Mouse (Mus musculus): Measurements from ENCODE around the gene Des. TPM values are rescaled to one million over a fixed set of nuclear protein-coding genes. Genes with fewer than 3 reads are reported as not detected.

Des gene
- polyA plus RNA-seq, 1 experiment = 2,193 TPM

- H3K27me3 ChIP-seq (ENCODE audit: control insufficient read depth, insufficient read depth, insufficient read length) = no peaks in the 10 kb centered on the region
- H3K4me2 ChIP-seq (ENCODE audit: low read depth) = peak overlapping the region; percentile 24
- H3K4me3 ChIP-seq = no peak overlapping the region
Measured at GRCm38 (mm10) chr1:75385142-75385730, 25.1 kb downstream of the Des start.

GRCm38 (mm10) chr1:75386149-75386548 lies 26.0 kb downstream of the Des start:
- Histone ChIP-seq H3K4me2 (ENCODE audit: low read depth) (peak overlapping the region; percentile 38), H3K27me3 (ENCODE audit: control insufficient read depth, insufficient read depth, insufficient read length) (no peaks in the 10 kb centered on the region), H3K36me3 (ENCODE audit: control insufficient read depth, insufficient read depth) (peaks cover 11% of the 10 kb centered on the region), H3K4me3 (no peak overlapping the region), H3ac (ENCODE audit: control insufficient read depth, insufficient read length) (no peak overlapping the region), H3K79me2 (ENCODE audit: control insufficient read depth, insufficient read depth) (peaks cover 10% of the 10 kb centered on the region)
- TF ChIP-seq CEBPB (IDR thresholded peaks at IDR 0.05; ENCODE audit: insufficient read depth, poor library complexity, severe bottlenecking) (no peak), SRF (IDR thresholded peaks at IDR 0.05; ENCODE audit: control insufficient read depth, insufficient read length, low read depth) (no peak), MYOG (IDR thresholded peaks at IDR 0.05; ENCODE audit: control insufficient read depth in 1 of 3, insufficient read depth in 1 of 3, insufficient read length in 2 of 3, low read depth in 2 of 3) (no peak), POLR2AphosphoS2 (IDR thresholded peaks at IDR 0.05; ENCODE audit: insufficient read length, low read depth) (no peak), E2F4 (IDR thresholded peaks at IDR 0.05; ENCODE audit: insufficient read depth) (no peak), TCF3 (IDR thresholded peaks at IDR 0.05; ENCODE audit: insufficient read length, low read depth) (no peak), REST (IDR thresholded peaks at IDR 0.05; ENCODE audit: insufficient read depth, insufficient read length) (no peak), MAX (IDR thresholded peaks at IDR 0.05; ENCODE audit: low read depth) (no peak), USF1 (IDR thresholded peaks at IDR 0.05; ENCODE audit: low read depth) (no peak), MYOD1 (IDR thresholded peaks at IDR 0.05; ENCODE audit: control insufficient read depth in 1 of 3, insufficient read length in 2 of 3, low read depth in 2 of 3) (no peak), POLR2A (IDR thresholded peaks at IDR 0.05; ENCODE audit: insufficient read length, low read depth) (no peak), TCF12 (IDR thresholded peaks at IDR 0.05; ENCODE audit: insufficient read depth, poor library complexity, severe bottlenecking) (no peak)

More at GRCm38 (mm10) chr1:75385142-75385730, 25.1 kb downstream of the Des start:
- Histone ChIP-seq H3ac (ENCODE audit: control insufficient read depth, insufficient read length) (no peak overlapping the region), H3K36me3 (ENCODE audit: control insufficient read depth, insufficient read depth) (peaks cover 11% of the 10 kb centered on the region), H3K79me2 (ENCODE audit: control insufficient read depth, insufficient read depth) (peaks cover 10% of the 10 kb centered on the region)
- peak; percentile 3 for TF ChIP-seq TCF12 (IDR thresholded peaks at IDR 0.05; ENCODE audit: insufficient read depth, poor library complexity, severe bottlenecking)
- peak; percentile 31 for TF ChIP-seq POLR2AphosphoS2 (IDR thresholded peaks at IDR 0.05; ENCODE audit: insufficient read length, low read depth)
- TF ChIP-seq REST (IDR thresholded peaks at IDR 0.05; ENCODE audit: insufficient read depth, insufficient read length) = no peak
- TF ChIP-seq MYOD1 (IDR thresholded peaks at IDR 0.05; ENCODE audit: control insufficient read depth in 1 of 3, insufficient read length in 2 of 3, low read depth in 2 of 3) = peak in 1 of 3 experiments; percentile 25
- peak in 2 of 3 experiments; percentile 25 to 66 for TF ChIP-seq MYOG (IDR thresholded peaks at IDR 0.05; ENCODE audit: control insufficient read depth in 1 of 3, insufficient read depth in 1 of 3, insufficient read length in 2 of 3, low read depth in 2 of 3)
- no peak for TF ChIP-seq MAX (IDR thresholded peaks at IDR 0.05; ENCODE audit: low read depth)
- TF ChIP-seq CEBPB (IDR thresholded peaks at IDR 0.05; ENCODE audit: insufficient read depth, poor library complexity, severe bottlenecking) = no peak

DNA sequence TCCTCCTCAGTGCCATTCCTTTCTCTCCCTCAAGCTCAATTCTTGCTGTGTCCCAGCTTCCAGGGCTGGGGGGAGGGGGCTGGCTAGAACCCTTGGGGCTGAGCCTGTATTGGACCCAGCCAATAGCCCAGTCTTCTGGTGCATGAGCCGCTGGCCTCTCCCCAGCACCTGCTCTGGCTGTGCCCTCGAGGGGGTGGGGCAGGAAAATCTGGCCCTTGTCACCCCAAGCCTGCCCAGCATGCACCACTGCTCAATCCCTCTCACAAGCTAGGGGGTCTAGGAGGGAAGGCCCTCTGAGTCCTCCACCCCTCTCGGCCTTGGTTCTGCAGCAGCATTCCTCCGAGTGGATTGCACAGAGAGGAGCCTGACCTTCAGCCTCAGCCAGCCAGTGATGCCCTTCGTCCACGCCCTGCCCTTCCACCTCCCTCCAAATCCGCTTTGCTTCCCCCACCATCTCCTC lies 27.4 kb downstream of the Des start:
- H3K4me2 ChIP-seq (ENCODE audit: low read depth) = no peak overlapping the region
- H3K27me3 ChIP-seq (ENCODE audit: control insufficient read depth, insufficient read depth, insufficient read length) = no peaks in the 10 kb centered on the region
- H3K36me3 ChIP-seq (ENCODE audit: control insufficient read depth, insufficient read depth) = peaks cover 11% of the 10 kb centered on the region
- no peak overlapping the region for H3K4me3 ChIP-seq
- peaks cover 10% of the 10 kb centered on the region for H3K79me2 ChIP-seq (ENCODE audit: control insufficient read depth, insufficient read depth)
- no peak overlapping the region for H3ac ChIP-seq (ENCODE audit: control insufficient read depth, insufficient read length)
- peak; percentile 8 for TF ChIP-seq POLR2A (IDR thresholded peaks at IDR 0.05; ENCODE audit: insufficient read length, low read depth)
- TF ChIP-seq CEBPB (IDR thresholded peaks at IDR 0.05; ENCODE audit: insufficient read depth, poor library complexity, severe bottlenecking) = no peak
- TF ChIP-seq MYOD1 (IDR thresholded peaks at IDR 0.05; ENCODE audit: control insufficient read depth in 1 of 3, insufficient read length in 2 of 3, low read depth in 2 of 3) = peak in 1 of 3 experiments; percentile 59
- TF ChIP-seq MYOG (IDR thresholded peaks at IDR 0.05; ENCODE audit: control insufficient read depth in 1 of 3, insufficient read depth in 1 of 3, insufficient read length in 2 of 3, low read depth in 2 of 3) = peak in 1 of 3 experiments; percentile 63

DNA sequence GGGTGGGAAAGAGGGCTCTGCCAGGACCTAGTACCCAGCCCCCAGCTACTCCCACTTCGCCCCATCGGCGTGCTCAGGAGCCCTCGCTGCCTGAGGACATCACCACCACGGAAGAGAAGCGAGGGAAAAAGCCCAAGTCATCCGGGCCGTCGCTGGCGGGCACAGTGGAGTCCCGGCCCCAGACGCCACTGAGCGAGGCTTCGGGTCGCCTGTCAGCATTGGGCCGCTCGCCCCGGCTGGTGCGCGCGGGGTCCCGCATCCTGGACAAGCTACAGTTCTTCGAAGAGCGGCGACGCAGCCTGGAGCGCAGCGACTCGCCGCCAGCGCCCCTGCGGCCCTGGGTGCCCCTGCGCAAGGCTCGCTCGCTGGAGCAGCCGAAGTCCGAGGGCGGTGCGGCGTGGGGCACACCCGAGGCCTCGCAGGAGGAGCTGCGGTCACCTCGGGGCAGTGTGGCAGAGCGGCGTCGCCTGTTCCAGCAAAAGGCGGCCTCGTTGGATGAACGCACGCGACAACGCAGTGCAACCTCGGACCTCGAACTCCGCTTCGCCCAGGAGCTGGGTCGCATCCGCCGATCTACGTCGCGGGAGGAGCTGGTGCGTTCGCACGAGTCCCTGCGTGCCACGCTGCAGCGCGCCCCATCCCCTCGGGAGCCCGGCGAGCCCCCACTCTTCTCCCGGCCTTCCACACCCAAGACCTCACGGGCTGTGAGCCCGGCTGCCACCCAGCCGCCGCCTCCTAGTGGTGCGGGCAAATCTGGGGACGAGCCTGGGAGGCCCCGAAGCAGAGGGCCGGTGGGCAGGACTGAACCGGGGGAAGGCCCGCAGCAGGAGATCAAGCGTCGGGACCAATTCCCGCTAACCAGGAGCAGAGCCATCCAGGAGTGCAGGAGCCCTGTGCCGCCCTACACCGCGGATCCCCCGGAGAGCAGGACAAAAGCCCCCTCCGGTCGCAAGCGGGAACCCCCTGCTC lies 28.1 kb downstream of the Des start:
- Histone ChIP-seq H3ac (ENCODE audit: control insufficient read depth, insufficient read length) (no peak overlapping the region), H3K4me3 (no peak overlapping the region), H3K27me3 (ENCODE audit: control insufficient read depth, insufficient read depth, insufficient read length) (no peaks in the 10 kb centered on the region), H3K36me3 (ENCODE audit: control insufficient read depth, insufficient read depth) (peaks cover 11% of the 10 kb centered on the region), H3K79me2 (ENCODE audit: control insufficient read depth, insufficient read depth) (peaks cover 4% of the 10 kb centered on the region), H3K4me2 (ENCODE audit: low read depth) (no peak overlapping the region)
- TF ChIP-seq CEBPB (IDR thresholded peaks at IDR 0.05; ENCODE audit: insufficient read depth, poor library complexity, severe bottlenecking) = no peak
- no peak for TF ChIP-seq SRF (IDR thresholded peaks at IDR 0.05; ENCODE audit: control insufficient read depth, insufficient read length, low read depth)
- no peak for TF ChIP-seq USF1 (IDR thresholded peaks at IDR 0.05; ENCODE audit: low read depth)
- no peak for TF ChIP-seq MYOD1 (IDR thresholded peaks at IDR 0.05; ENCODE audit: control insufficient read depth in 1 of 3, insufficient read length in 2 of 3, low read depth in 2 of 3)
- TF ChIP-seq E2F4 (IDR thresholded peaks at IDR 0.05; ENCODE audit: insufficient read depth) = no peak
- no peak for TF ChIP-seq MAX (IDR thresholded peaks at IDR 0.05; ENCODE audit: low read depth)
- TF ChIP-seq TCF3 (IDR thresholded peaks at IDR 0.05; ENCODE audit: insufficient read length, low read depth) = no peak
- peak; percentile 5 for TF ChIP-seq POLR2A (IDR thresholded peaks at IDR 0.05; ENCODE audit: insufficient read length, low read depth)
